Mouse (Mus musculus): ENCODE data around the gene Peak1.

Peak1 gene

GRCm38 (mm10) chr9:56314326-56314725 lies 103.5 kb downstream of the Peak1 start:
- peak; percentile 90 for DNase-seq (ENCODE audit: inconsistent ontology term)

DNA sequence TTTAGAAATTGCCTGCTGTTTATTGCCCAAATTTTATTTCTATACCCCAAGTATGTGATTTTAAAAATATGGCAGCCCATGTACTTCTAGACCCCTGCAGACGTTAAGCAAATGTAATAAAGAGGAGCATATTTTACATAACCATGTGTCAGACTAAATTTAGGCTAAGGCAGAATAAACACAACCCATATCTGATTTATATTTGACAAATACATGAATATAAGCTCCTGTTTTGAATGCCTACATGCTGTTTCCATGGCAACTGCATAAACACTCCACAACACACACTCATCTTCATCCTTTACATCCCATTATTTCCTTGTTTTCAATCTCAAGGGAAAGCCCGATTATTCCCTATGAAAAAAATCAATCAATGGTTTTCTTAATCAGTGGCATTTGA lies 108.8 kb downstream of the Peak1 start:
- no peak for DNase-seq (ENCODE audit: inconsistent ontology term)

GRCm38 (mm10) chr9:56304526-56304925 lies 113.3 kb downstream of the Peak1 start:
- DNase-seq (ENCODE audit: inconsistent ontology term): peak; percentile 56

DNA sequence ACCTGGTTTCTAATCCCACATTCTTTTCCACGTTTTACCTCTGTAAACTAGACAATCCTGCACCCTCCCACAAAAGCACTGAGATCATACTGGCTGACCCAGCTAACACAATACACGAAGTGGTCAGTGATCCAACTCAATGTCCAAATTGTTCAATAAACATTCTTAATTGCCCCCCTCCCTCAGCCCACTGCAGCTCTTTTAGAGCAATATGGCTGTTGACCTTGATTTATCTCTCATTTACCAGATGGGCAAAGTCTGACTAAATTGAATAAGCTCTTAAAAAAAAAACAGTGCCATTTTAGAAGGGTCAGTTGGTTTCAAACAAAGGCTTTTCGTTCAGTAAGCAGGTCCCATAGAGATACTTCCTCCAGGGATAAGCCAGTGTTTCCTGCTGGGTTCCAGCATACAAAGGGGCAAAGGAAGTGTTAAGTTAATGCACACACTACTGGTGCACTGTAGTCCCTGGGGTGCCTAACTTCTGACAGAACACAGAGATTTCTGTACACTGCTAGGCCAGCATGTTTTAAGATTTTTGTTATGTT lies 114.9 kb downstream of the Peak1 start:
- DNase-seq (ENCODE audit: inconsistent ontology term): peak; percentile 40

DNA sequence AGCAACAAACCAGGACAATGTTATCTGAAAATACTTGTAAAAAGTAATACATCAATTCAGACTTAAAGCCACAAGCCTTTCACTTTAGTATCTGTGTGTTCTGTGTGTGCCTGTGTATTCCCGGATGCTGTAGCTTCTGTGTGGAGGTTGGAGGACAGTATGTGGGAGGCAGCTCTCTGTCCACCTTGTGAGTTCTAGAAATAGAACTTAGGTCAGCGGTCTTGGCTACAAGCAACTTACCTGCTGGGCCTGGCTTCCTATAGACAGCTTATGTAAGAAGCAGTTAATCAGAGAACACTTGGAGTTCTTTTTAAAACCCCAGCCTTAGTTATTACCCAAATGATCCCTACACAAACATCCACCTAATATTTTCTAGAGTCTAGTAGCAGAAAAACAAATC lies 127.8 kb downstream of the Peak1 start:
- no peak for DNase-seq (ENCODE audit: inconsistent ontology term)

DNA sequence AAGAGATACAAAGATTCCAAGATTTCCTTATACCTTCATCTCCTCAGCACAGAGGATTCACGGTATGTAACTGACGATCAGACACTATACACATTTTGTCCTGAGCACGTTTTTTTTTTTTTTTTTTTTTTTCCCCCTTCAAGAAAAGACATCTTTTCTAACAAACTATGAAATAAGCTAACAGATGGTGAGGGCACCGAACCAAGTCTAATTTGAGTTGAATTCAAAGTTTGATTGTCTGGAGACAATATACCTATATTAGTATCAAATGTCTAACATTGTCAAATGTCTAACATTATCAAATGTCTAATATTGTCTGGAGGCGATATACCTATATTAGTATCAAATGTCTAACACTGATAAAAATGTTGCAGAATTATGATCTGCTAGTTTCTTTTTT lies 135.4 kb downstream of the Peak1 start:
- no peak for DNase-seq (ENCODE audit: inconsistent ontology term)

GRCm38 (mm10) chr9:56273576-56273975 lies 144.3 kb downstream of the Peak1 start:
- peak; percentile 49 for DNase-seq (ENCODE audit: inconsistent ontology term)

DNA sequence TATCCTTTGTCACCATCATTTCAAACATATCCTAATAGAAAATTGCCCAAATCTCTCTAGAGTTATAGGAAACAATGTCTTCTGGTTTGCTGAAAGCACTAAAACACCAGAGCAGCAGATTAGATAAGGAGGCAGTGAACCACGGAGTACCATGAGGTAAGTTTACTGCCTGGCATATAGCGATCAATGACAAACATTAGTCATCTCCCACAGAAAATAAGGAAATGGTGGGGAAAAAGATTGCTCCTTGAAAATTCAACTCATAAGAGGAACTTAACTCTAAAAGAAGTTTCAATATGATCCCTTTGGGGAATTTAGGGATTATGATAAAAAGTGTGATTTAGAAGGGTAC lies 145.6 kb downstream of the Peak1 start:
- no peak for DNase-seq (ENCODE audit: inconsistent ontology term)

- no peak for DNase-seq (ENCODE audit: inconsistent ontology term)
These were observed 146.3 kb downstream of the Peak1 start for GRCm38 (mm10) chr9:56271326-56272246.

GRCm38 (mm10) chr9:56269101-56269500 lies 148.8 kb downstream of the Peak1 start:
- no peak for DNase-seq (ENCODE audit: inconsistent ontology term)

DNA sequence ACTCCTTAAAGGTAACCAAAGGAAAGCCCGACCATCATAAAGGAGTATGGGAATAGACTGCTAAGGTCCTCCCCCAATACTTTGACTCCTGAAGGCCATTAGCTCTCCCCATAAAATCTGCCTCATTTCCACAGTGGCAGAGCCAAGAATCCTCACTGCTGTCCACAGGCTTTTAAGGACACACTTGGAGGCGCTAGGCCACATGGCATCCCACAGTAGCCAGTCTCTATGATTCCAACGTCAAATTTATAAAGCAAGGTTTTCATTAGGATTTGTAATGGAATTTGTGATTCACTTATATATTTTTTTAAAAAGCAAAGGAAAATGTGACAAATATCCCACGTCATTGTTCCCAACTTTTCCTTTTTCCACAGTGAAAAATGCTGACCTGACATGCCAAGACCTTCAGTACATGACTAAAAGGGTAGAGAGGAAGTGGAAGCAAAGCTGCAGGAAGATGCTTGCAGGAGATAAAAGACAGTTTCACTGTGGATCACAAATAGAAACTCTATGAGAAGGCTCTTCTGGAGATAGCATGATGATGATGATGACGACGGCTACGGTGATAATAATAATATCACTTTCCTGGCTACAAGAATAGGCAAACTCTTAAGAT lies 151.6 kb downstream of the Peak1 start:
- peak; percentile 27 for DNase-seq (ENCODE audit: inconsistent ontology term)

- peak; percentile 56 for DNase-seq (ENCODE audit: inconsistent ontology term)
These were observed 152.2 kb downstream of the Peak1 start for GRCm38 (mm10) chr9:56265460-56266199.

- DNase-seq (ENCODE audit: inconsistent ontology term): no peak
These were observed 152.9 kb downstream of the Peak1 start for GRCm38 (mm10) chr9:56265022-56265360.

GRCm38 (mm10) chr9:56264308-56265021 lies 153.4 kb downstream of the Peak1 start:
- DNase-seq (ENCODE audit: inconsistent ontology term): peak; percentile 22

DNA sequence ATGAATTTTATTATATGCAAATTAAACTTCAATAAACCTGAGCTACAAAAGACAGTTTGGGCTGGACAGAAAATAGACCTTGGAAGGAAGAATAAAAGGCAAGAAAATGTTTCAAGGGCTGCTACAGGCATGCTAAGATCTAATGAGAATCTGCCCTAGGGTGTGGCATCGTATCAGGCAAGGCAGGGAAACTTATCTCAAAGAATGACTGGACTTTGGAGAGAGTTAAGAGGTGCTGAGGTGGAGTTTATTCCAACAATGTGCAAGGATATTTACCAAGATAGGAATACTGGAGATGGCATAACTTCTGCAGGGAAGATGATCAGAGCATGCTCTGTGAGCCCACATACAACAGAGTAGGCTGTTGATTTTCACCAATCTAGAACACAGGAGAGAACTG lies 154.8 kb downstream of the Peak1 start:
- no peak for DNase-seq (ENCODE audit: inconsistent ontology term)

GRCm38 (mm10) chr9:56260495-56261136 lies 157.3 kb downstream of the Peak1 start:
- DNase-seq (ENCODE audit: inconsistent ontology term): peak; percentile 16

DNA sequence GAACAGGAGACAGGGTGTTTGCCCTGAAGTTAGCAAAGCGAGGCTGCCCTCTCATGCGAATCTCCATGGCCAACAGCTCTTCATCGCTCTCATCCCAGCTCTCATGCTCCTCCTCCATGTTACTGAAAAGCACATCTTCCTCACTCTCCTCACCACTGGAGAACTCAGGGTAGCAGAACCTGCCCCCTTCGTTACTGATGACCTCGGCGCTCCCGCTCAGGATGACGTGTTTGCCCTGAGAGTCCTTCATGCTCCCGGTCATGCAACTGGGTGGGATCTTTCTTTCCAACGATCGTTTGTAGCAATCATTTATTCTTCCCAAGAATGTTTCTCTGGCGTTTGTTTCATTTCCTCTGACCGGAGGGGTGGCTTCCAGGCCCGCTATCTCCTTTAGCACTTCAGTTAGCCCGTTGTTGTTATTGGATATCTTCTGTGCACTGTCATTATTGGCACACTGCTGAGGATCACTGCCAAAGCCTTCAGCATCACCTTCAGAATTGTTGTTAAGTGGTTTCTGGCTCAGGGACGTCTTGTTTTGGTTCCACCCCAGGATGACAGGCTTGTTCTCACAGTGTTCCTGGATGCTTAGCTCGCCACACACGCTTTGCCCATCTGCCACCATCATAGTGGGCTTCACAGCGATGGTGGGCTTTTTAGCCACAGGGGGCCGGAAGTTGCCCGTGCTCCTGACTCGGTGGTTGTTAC lies 157.9 kb downstream of the Peak1 start:
- no peak for DNase-seq (ENCODE audit: inconsistent ontology term)

DNA sequence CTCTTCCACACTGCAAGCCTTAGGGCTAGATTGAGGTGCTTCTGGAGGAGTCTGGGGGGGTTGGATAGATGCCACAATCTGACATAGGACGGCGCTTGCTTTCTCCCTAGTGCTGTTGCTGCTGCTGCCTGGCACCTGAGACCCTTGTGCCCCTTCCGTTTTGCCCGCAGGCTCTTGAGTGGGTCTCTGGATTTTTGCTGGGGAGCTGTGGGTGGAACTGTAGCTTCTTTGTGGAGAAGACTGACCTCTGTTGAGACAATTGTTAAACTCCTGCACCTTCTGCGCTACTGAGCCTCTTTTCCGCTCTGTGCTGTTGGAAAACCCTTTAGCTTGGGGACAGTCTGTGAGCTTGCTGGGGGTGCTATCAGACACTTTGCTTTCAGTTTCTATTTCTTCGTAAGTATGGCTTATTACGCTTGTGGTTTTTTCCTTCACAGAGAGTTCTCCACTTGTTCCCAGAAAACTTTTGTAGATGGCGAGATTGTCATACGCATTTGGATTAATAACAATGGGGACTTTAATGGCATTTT lies 159.5 kb downstream of the Peak1 start:
- no peak for DNase-seq (ENCODE audit: inconsistent ontology term)

DNA sequence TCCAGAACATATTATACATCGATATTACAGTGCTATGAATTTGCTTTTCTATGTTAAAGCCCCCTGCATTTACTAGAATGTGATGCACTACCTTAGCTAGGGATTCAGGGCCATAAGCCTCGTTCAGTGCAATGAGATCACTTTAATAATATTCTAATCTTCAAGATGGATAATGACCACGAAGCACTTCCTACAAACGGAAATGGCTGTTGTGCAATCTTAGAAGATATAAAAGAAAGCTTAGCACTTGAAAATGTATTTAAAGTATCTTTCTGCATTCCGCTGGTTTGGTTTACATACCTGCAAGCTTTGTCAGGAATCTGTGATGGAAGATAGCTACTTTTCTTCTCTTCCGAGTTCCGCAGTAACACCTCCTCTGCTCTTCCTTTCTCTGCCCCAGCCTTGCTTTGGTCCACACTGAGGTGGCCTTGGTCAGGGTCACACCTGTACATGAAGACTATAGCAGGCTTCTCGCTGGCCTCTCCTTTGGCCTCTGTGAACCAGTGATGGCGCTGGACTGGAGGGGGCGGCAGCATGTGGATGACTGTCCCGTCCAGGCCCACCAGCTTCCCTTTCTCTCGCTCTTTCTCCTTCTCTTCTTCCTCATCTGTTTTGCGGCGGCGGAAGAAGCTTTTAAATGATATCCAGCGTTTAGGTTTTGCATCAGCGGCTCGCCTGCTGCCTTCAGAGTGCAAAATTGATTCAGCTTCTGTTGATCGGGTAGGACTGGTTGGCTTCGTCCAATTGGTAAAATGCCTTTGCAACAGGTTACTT lies 160.5 kb downstream of the Peak1 start:
- DNase-seq (ENCODE audit: inconsistent ontology term): no peak

Data from Muller cell, postnatal 12 days (primary cell).